Mouse (Mus musculus) forebrain, embryonic 12.5 days (tissue): Measurements from ENCODE around the gene Nkain1. TPM values are rescaled to one million over a fixed set of nuclear protein-coding genes. Genes with fewer than 3 reads are reported as not detected.

Experiments
- ATAC-seq: fragments of 200-750 bp; cut with Nextera tagmentation; 2 replicates; pipeline ENCODE4 v1.8.0; 2017; ENCODE audit warnings: moderate TSS enrichment; ENCODE audit not compliant: low FRiP score
- H3K27ac ChIP-seq: fragments of 300-500 bp; sonication (generic); 2 replicates; pipeline ENCODE4 v1.5.1; 2016; ENCODE audit warnings: mild to moderate bottlenecking
- H3K27me3 ChIP-seq: fragments of 300-500 bp; sonication (generic); 2 replicates; pipeline ENCODE4 v1.6.1; 2016; ENCODE audit warnings: mild to moderate bottlenecking
- H3K36me3 ChIP-seq: fragments of 300-500 bp; sonication (generic); replicated peaks from 2 replicates; pipeline ENCODE4 v1.6.1; 2016; ENCODE audit warnings: mild to moderate bottlenecking
- H3K4me1 ChIP-seq: fragments of 300-500 bp; sonication (generic); 2 replicates; pipeline ENCODE4 v1.6.1; 2016
- H3K4me2 ChIP-seq: fragments of 300-500 bp; sonication (generic); 2 replicates; pipeline ENCODE4 v1.6.1; 2016; ENCODE audit warnings: mild to moderate bottlenecking, moderate library complexity
- H3K4me3 ChIP-seq: fragments of 300-500 bp; sonication (generic); replicated peaks from 2 replicates; pipeline ENCODE4 v1.5.1; 2016; ENCODE audit warnings: mild to moderate bottlenecking
- H3K9ac ChIP-seq: fragments of 300-500 bp; sonication (generic); 2 replicates; pipeline ENCODE4 v1.6.1; 2016; ENCODE audit warnings: mild to moderate bottlenecking
- H3K9me3 ChIP-seq: fragments of 300-500 bp; sonication (generic); 2 replicates; pipeline ENCODE4 v1.6.1; 2016
- WGBS: fragments of 180-500 bp; shearing (Covaris S2); methylation state at CpG from one replicate; pipeline ENCODE4 v1.1.7; 2016; 5-methylcytosine and 5-hydroxymethylcytosine counted together
- polyA plus RNA-seq: library from polyadenylated mRNA; unstranded; fragments of >200 nt; fragmentation: Nextera tagmentation; extraction: Ambion mirVana; gene quantifications from 2 replicates; pipeline ENCODE4 v1.2.1, GENCODE M21; 2016

Nkain1 gene
- polyA plus RNA-seq, 1 experiment from 2014 or later = 11.0 TPM

- 81% methylated on average over 1 of the region's 1 CpGs for WGBS
Observed at GRCm38 (mm10) chr4:130527804-130528203, 46.2 kb downstream of the Nkain1 start.

GRCm38 (mm10) chr4:130525041-130525440 lies 48.9 kb downstream of the Nkain1 start:
- ATAC-seq = no peak
- H3K9me3 ChIP-seq = no peaks in the 10 kb centered on the region
- peaks cover 9% of the 10 kb centered on the region for H3K4me1 ChIP-seq
- 63% methylated on average over 1 of the region's 1 CpGs for WGBS
- H3K27me3 ChIP-seq = no peaks in the 10 kb centered on the region
- peaks cover 10% of the 10 kb centered on the region for H3K36me3 ChIP-seq
- no peak overlapping the region for H3K27ac ChIP-seq
- H3K4me3 ChIP-seq = no peak overlapping the region
- no peak overlapping the region for H3K4me2 ChIP-seq
- H3K9ac ChIP-seq = no peak overlapping the region

More at GRCm38 (mm10) chr4:130527804-130528203, 46.2 kb downstream of the Nkain1 start:
- peaks cover 6% of the 10 kb centered on the region for H3K4me1 ChIP-seq
- no peak overlapping the region for H3K4me3 ChIP-seq
- H3K27ac ChIP-seq = no peak overlapping the region
- no peak overlapping the region for H3K9ac ChIP-seq
- peaks cover 24% of the 10 kb centered on the region for H3K36me3 ChIP-seq
- no peak for ATAC-seq
- H3K4me2 ChIP-seq = no peak overlapping the region
- H3K27me3 ChIP-seq = no peaks in the 10 kb centered on the region
- H3K9me3 ChIP-seq = no peaks in the 10 kb centered on the region

- no peaks in the 10 kb centered on the region for H3K27me3 ChIP-seq
- no peak overlapping the region for H3K4me2 ChIP-seq
- whole genome bisulfite sequencing = 96% methylated on average over 6 of the region's 6 CpGs
- H3K4me3 ChIP-seq = no peak overlapping the region
- peaks cover 13% of the 10 kb centered on the region for H3K4me1 ChIP-seq
- no peak overlapping the region for H3K9ac ChIP-seq
- no peak for ATAC-seq
- H3K36me3 ChIP-seq = no peaks in the 10 kb centered on the region
- H3K9me3 ChIP-seq = no peaks in the 10 kb centered on the region
- H3K27ac ChIP-seq = no peak overlapping the region
Observed at GRCm38 (mm10) chr4:130521466-130521865, 52.5 kb downstream of the Nkain1 start.

DNA sequence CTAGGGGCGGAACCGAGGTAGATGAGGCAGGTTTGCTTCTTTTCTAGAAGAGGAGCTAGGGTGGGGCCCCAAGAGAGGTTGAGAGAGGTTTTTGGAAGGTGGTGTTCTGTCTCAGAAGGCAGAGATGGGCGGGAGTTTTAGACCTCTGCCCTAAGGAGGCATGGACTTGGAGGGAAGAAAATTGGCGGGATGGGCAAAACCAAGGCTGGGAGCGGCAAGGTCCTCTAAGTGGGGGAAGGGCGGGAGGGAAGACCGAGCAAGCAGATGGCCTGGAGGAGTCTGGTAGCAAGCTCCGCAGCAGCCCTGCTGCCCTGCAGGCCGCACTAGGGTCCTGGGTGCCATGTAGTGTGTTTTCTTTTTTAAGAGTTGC lies 53.5 kb downstream of the Nkain1 start:
- H3K4me1 ChIP-seq = peaks cover 13% of the 10 kb centered on the region
- H3K27ac ChIP-seq = peak overlapping the region; percentile 78
- peak overlapping the region; percentile 57 for H3K4me3 ChIP-seq
- peak overlapping the region; percentile 65; the same call in 1 of the 2 replicates for H3K9ac ChIP-seq
- ATAC-seq = no peak; the same call in 1 of the 2 replicates
- H3K27me3 ChIP-seq = no peaks in the 10 kb centered on the region
- no peaks in the 10 kb centered on the region for H3K36me3 ChIP-seq
- no peaks in the 10 kb centered on the region for H3K9me3 ChIP-seq
- under 1% methylated on average over 9 of the region's 9 CpGs for WGBS
- H3K4me2 ChIP-seq = peak overlapping the region; percentile 71

- Histone ChIP-seq H3K27ac (peak overlapping the region; percentile 78), H3K4me3 (peak overlapping the region; percentile 57), H3K27me3 (no peaks in the 10 kb centered on the region), H3K4me2 (peak overlapping the region; percentile 71), H3K36me3 (no peaks in the 10 kb centered on the region), H3K9ac (peak overlapping the region; percentile 65), H3K4me1 (peaks cover 13% of the 10 kb centered on the region), H3K9me3 (no peaks in the 10 kb centered on the region)
- 2% methylated on average over 40 of the region's 40 CpGs for WGBS
- ATAC-seq = peak; percentile 99
Observed at GRCm38 (mm10) chr4:130519567-130520481, 54.1 kb downstream of the Nkain1 start.

- H3K36me3 ChIP-seq = no peaks in the 10 kb centered on the region
- no peaks in the 10 kb centered on the region for H3K9me3 ChIP-seq
- peaks cover 13% of the 10 kb centered on the region for H3K4me1 ChIP-seq
- no peaks in the 10 kb centered on the region for H3K27me3 ChIP-seq
- 88% methylated on average over 6 of the region's 6 CpGs for WGBS
- no peak overlapping the region for H3K4me2 ChIP-seq
- ATAC-seq = no peak
- H3K27ac ChIP-seq = no peak overlapping the region
- no peak overlapping the region for H3K4me3 ChIP-seq
- H3K9ac ChIP-seq = no peak overlapping the region
Observed at GRCm38 (mm10) chr4:130516490-130516889, 57.5 kb downstream of the Nkain1 start.

Other genes with a start within 250 kb of the Nkain1 start
- gene Zcchc17, start 214.2 kb downstream of the Nkain1 start, polyA plus RNA-seq = 74.2 and 78.4 TPM in 2 replicates
- gene Snrnp40, start 214.0 kb downstream of the Nkain1 start, polyA plus RNA-seq = 196 and 203 TPM in 2 replicates
- 134 and 141 TPM in 2 replicates for gene Pum1, start 89.1 kb upstream of the Nkain1 start, polyA plus RNA-seq
- gene Sdc3, start 218.4 kb upstream of the Nkain1 start, polyA plus RNA-seq = 37.4 and 44.3 TPM in 2 replicates